Mouse (Mus musculus) megakaryocyte, embryonic 14.5 days (primary cell): ENCODE data around the gene Ackr3.

Experiments used
- FLI1 ChIP-seq: IDR thresholded peaks from 2 replicates; pipeline ENCODE4 v1.6.1; 2012; ENCODE audit warnings: low read length, inconsistent platforms, mixed read lengths
- GATA1 ChIP-seq: IDR thresholded peaks from 3 replicates; pipeline ENCODE4 v1.6.1; 2012; ENCODE audit warnings: mixed read lengths, low read length, inconsistent platforms, borderline replicate concordance

DNA sequence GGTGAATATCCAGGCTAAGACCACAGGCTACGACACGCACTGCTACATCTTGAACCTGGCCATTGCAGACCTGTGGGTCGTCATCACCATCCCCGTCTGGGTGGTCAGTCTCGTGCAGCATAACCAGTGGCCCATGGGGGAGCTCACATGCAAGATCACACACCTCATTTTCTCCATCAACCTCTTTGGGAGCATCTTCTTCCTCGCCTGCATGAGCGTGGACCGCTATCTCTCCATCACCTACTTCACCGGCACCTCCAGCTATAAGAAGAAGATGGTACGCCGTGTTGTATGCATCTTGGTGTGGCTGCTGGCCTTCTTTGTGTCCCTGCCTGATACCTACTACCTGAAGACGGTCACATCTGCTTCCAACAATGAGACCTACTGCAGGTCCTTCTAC lies 10.2 kb downstream of the Ackr3 start:
- TF ChIP-seq GATA1 (no peak), FLI1 (no peak)
